Mouse (Mus musculus) embryo, embryonic 11 days (tissue): ENCODE measurements around the gene Cabp7.
A peak's percentile ranks its signal among the peaks of the same experiment; 100 is the strongest.
"Not testable (repeated sequence)": the region's sequence is repeated elsewhere in the genome, so short reads cannot be mapped to it uniquely, and the experiment has no call there.

Experiments
- DNase-seq: peaks from one replicate; pipeline ENCODE4 v3.0.0-alpha.2; 2015

The Cabp7 gene

GRCm38 (mm10) chr11:4745969-4746368 lies 609 bp downstream of the Cabp7 start:
- DNase-seq: peak; percentile 43

- no peak for DNase-seq
Observed at GRCm38 (mm10) chr11:4744691-4745090, 1.9 kb downstream of the Cabp7 start.

GRCm38 (mm10) chr11:4740785-4741184 lies 5.8 kb downstream of the Cabp7 start:
- DNase-seq: no peak

GRCm38 (mm10) chr11:4738719-4739118 lies 7.9 kb downstream of the Cabp7 start:
- no peak for DNase-seq

- DNase-seq: no peak
Observed at GRCm38 (mm10) chr11:4737682-4738081, 8.9 kb downstream of the Cabp7 start.

GRCm38 (mm10) chr11:4736355-4736754 lies 10.2 kb downstream of the Cabp7 start:
- no peak for DNase-seq

- peak; percentile 66 for DNase-seq
Observed at GRCm38 (mm10) chr11:4734179-4734578, 12.4 kb downstream of the Cabp7 start.

GRCm38 (mm10) chr11:4731781-4732180 lies 14.8 kb downstream of the Cabp7 start:
- DNase-seq: no peak

GRCm38 (mm10) chr11:4730913-4731312 lies 15.7 kb downstream of the Cabp7 start:
- DNase-seq: no peak

GRCm38 (mm10) chr11:4730096-4730495 lies 16.5 kb downstream of the Cabp7 start:
- DNase-seq: no peak

- no peak for DNase-seq
Observed at GRCm38 (mm10) chr11:4729603-4730002, 17.0 kb downstream of the Cabp7 start.

- DNase-seq: no peak
Observed at GRCm38 (mm10) chr11:4721728-4722127, 24.9 kb downstream of the Cabp7 start.

GRCm38 (mm10) chr11:4720900-4721580 lies 25.5 kb downstream of the Cabp7 start:
- DNase-seq: no peak

GRCm38 (mm10) chr11:4720393-4720792 lies 26.2 kb downstream of the Cabp7 start:
- no peak for DNase-seq

GRCm38 (mm10) chr11:4719961-4720360 lies 26.6 kb downstream of the Cabp7 start:
- no peak for DNase-seq

GRCm38 (mm10) chr11:4718548-4718947 lies 28.0 kb downstream of the Cabp7 start:
- DNase-seq: no peak

- DNase-seq: no peak
Observed at GRCm38 (mm10) chr11:4716530-4717236, 29.9 kb downstream of the Cabp7 start.

- DNase-seq: no peak
Observed at GRCm38 (mm10) chr11:4715596-4715995, 31.0 kb downstream of the Cabp7 start.

- DNase-seq: no peak
Observed at GRCm38 (mm10) chr11:4714727-4715126, 31.9 kb downstream of the Cabp7 start.

- DNase-seq: no peak
Observed at GRCm38 (mm10) chr11:4712822-4713221, 33.8 kb downstream of the Cabp7 start.

GRCm38 (mm10) chr11:4710188-4710587 lies 36.4 kb downstream of the Cabp7 start:
- DNase-seq: not testable (repeated sequence)

GRCm38 (mm10) chr11:4705178-4705577 lies 41.4 kb downstream of the Cabp7 start:
- no peak for DNase-seq

- DNase-seq: peak; percentile 96
Observed at GRCm38 (mm10) chr11:4704072-4704964, 42.3 kb downstream of the Cabp7 start, which contains the start of the genes Uqcr10 and Zmat5. Gene Uqcr10, minus strand, starts transcription at chr11:4704342. Gene Zmat5, plus strand, starts transcription at chr11:4704678.
